Mouse (Mus musculus) megakaryocyte, embryonic 14.5 days (primary cell): ENCODE measurements at regions not wholly inside any gene's neighbourhood (a gene's known extent, or its start where the extent isn't known, plus 50 kb on each side); places are given as distances from the start of the nearest gene placed in this dataset.

Experiments
- FLI1 ChIP-seq: IDR thresholded peaks from 2 replicates; pipeline ENCODE4 v1.6.1; 2012; ENCODE audit warnings: low read length, inconsistent platforms, mixed read lengths
- GATA1 ChIP-seq: IDR thresholded peaks from 3 replicates; pipeline ENCODE4 v1.6.1; 2012; ENCODE audit warnings: mixed read lengths, low read length, inconsistent platforms, borderline replicate concordance

DNA sequence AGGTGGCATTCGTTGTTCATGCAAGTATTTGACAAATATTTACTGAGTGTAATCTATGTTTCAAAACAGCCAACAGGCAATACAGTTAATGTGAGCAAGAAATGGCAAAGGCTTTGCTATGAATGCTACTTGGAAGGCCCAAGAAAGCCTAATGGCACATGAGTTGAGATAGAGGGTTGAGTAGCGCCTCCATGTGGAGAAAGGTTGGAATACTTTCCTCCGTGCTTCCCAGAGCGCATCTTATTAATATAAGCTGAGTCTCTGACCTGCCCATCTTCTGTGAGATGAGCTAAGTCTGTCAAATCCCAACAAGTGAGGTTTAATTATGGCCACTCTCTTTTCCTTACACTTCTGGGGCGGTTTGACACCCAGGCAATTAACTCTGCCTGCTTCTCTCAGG lies 175.7 kb upstream of the Kazn start:
- TF ChIP-seq GATA1 = no peak
- TF ChIP-seq FLI1 = no peak
